Mouse (Mus musculus) cerebellum, postnatal 10 days (tissue): ENCODE measurements at regions not wholly inside any gene's neighbourhood (a gene's known extent, or its start where the extent isn't known, plus 50 kb on each side); places are given as distances from the start of the nearest gene placed in this dataset.
"Not testable (repeated sequence)": the region's sequence is repeated elsewhere in the genome, so short reads cannot be mapped to it uniquely, and the experiment has no call there.

Experiments
- DNase-seq, 2 experiments: peaks; one replicate each; pipeline ENCODE4 v3.0.0; 2021; ENCODE audit warnings: mixed read lengths in 2 of 2

GRCm38 (mm10) chr14:15061966-15062860 lies 259.0 kb downstream of the Nek10 start:
- no peak for DNase-seq

- DNase-seq: no peak
Measured at GRCm38 (mm10) chr14:15062861-15063418, 259.7 kb downstream of the Nek10 start.

- DNase-seq: no peak
Measured at GRCm38 (mm10) chr14:15064991-15065525, 261.8 kb downstream of the Nek10 start.

- DNase-seq: no peak
Measured at GRCm38 (mm10) chr14:15075877-15076276, 272.7 kb downstream of the Nek10 start.

GRCm38 (mm10) chr14:15082889-15083288 lies 279.7 kb downstream of the Nek10 start:
- DNase-seq: no peak

- DNase-seq: no peak
Measured at GRCm38 (mm10) chr14:15083812-15084211, 280.6 kb downstream of the Nek10 start.

- no peak for DNase-seq
Measured at GRCm38 (mm10) chr14:15087061-15087460, 283.8 kb downstream of the Nek10 start.

GRCm38 (mm10) chr14:15096865-15097264 lies 293.6 kb downstream of the Nek10 start:
- peak in 1 of 2 experiments; percentile 4 for DNase-seq

GRCm38 (mm10) chr14:15099909-15100308 lies 296.7 kb downstream of the Nek10 start:
- DNase-seq: no peak

- DNase-seq: no peak
Measured at GRCm38 (mm10) chr14:15107795-15108321, 304.6 kb downstream of the Nek10 start.

- peak; percentile 20 to 37 for DNase-seq
Measured at GRCm38 (mm10) chr14:15119745-15120144, 316.5 kb downstream of the Nek10 start.

- no peak for DNase-seq
Measured at GRCm38 (mm10) chr14:15128157-15128556, 310.6 kb downstream of the Lrrc3b start.

GRCm38 (mm10) chr14:15140871-15141270 lies 297.9 kb downstream of the Lrrc3b start:
- DNase-seq: not testable (repeated sequence)

- DNase-seq: no peak
Measured at GRCm38 (mm10) chr14:15142839-15143238, 295.9 kb downstream of the Lrrc3b start.

- DNase-seq: no peak
Measured at GRCm38 (mm10) chr14:15148516-15148915, 290.3 kb downstream of the Lrrc3b start.
